Mouse (Mus musculus): Measurements from ENCODE around the gene Gm10160.
"Not testable (repeated sequence)": the region's sequence is repeated elsewhere in the genome, so short reads cannot be mapped to it uniquely, and the experiment has no call there.

- TF ChIP-seq POLR2A (IDR thresholded peaks at IDR 0.05; ENCODE audit: insufficient read length, low read depth); MYOD1 (IDR thresholded peaks at IDR 0.05; ENCODE audit: control insufficient read depth in 1 of 3, insufficient read length in 2 of 3, low read depth in 2 of 3); MAX (IDR thresholded peaks at IDR 0.05; ENCODE audit: low read depth); TCF12 (IDR thresholded peaks at IDR 0.05; ENCODE audit: insufficient read depth, poor library complexity, severe bottlenecking); E2F4 (IDR thresholded peaks at IDR 0.05; ENCODE audit: insufficient read depth); TCF3 (IDR thresholded peaks at IDR 0.05; ENCODE audit: insufficient read length, low read depth); CEBPB (IDR thresholded peaks at IDR 0.05; ENCODE audit: insufficient read depth, poor library complexity, severe bottlenecking); POLR2AphosphoS2 (IDR thresholded peaks at IDR 0.05; ENCODE audit: insufficient read length, low read depth); SRF (IDR thresholded peaks at IDR 0.05; ENCODE audit: control insufficient read depth, insufficient read length, low read depth); MYOG (IDR thresholded peaks at IDR 0.05; ENCODE audit: control insufficient read depth in 1 of 3, insufficient read depth in 1 of 3, insufficient read length in 2 of 3, low read depth in 2 of 3): not testable (repeated sequence)
Observed at GRCm38 (mm10) chr7:81837771-81838170, 17.8 kb downstream of the Gm10160 start.

Measured in myocyte (in vitro differentiated cells).